Mouse (Mus musculus) heart, adult 2 months (tissue): ENCODE results near the gene Sh3d19. TPM values are rescaled to one million over a fixed set of nuclear protein-coding genes. Genes with fewer than 3 reads are reported as not detected.

ENCODE experiments used
- DNase-seq, 2 experiments: peaks; one replicate each; pipeline ENCODE4 v3.0.0; 2021
- H3K27ac ChIP-seq: fragments of 200-600 bp; 2 replicates; pipeline ENCODE4 v1.8.1; 2022
- H3K27me3 ChIP-seq: fragments of 200-500 bp; 2 replicates; pipeline ENCODE4 v1.6.1; 2012; ENCODE audit warnings: mild to moderate bottlenecking, low read length, inconsistent platforms, mixed read lengths; ENCODE audit not compliant: control insufficient read depth, insufficient read depth
- H3K36me3 ChIP-seq: fragments of 200-500 bp; 2 replicates; pipeline ENCODE4 v1.6.1; 2012; ENCODE audit warnings: low read length, inconsistent platforms; ENCODE audit not compliant: control insufficient read depth, insufficient read depth
- H3K4me1 ChIP-seq: fragments of 200-500 bp; 2 replicates; pipeline ENCODE4 v1.6.1; 2011; ENCODE audit warnings: low read length; ENCODE audit not compliant: control insufficient read depth, insufficient read depth
- H3K4me3 ChIP-seq: fragments of 200-600 bp; 2 replicates; pipeline ENCODE4 v1.8.1; 2022
- H3K79me2 ChIP-seq: fragments of 200-500 bp; replicated peaks from 2 replicates; pipeline ENCODE4 v1.6.1; 2012; ENCODE audit warnings: mild to moderate bottlenecking, inconsistent platforms, low read length, moderate library complexity, mixed read lengths; ENCODE audit not compliant: control insufficient read depth, insufficient read depth
- H3K9ac ChIP-seq: fragments of 200-500 bp; 2 replicates; pipeline ENCODE4 v1.6.1; 2012; ENCODE audit warnings: low read depth, mild to moderate bottlenecking, control low read depth, inconsistent platforms, low read length, mixed read lengths
- CTCF ChIP-seq: fragments of 200-600 bp; IDR thresholded peaks from 2 replicates; pipeline ENCODE4 v1.8.1; 2022; ENCODE audit warnings: antibody characterized with exemption, mild to moderate bottlenecking, moderate library complexity
- EP300 ChIP-seq: fragments of 200-500 bp; IDR thresholded peaks from 2 replicates; pipeline ENCODE4 v1.6.1; 2011; ENCODE audit warnings: low read depth, low read length, control low read depth; ENCODE audit not compliant: insufficient read depth
- POLR2A ChIP-seq: fragments of 200-500 bp; IDR thresholded peaks from 2 replicates; pipeline ENCODE4 v1.6.1; 2011; ENCODE audit warnings: mild to moderate bottlenecking, low read depth, low read length, control low read depth; ENCODE audit not compliant: insufficient read depth
- WGBS: fragments of 180-500 bp; shearing (Covaris S2); methylation state at CpG from one replicate; pipeline ENCODE4 v1.1.7; 2018; 5-methylcytosine and 5-hydroxymethylcytosine counted together
- intact Hi-C: fragments of 180-260 bp; cut with DNase I; formaldehyde crosslinking; loops from one replicate; pipeline ENCODE4 v1.15.1; 2025
- polyA plus RNA-seq: library from polyadenylated mRNA; depleted of rRNA; stranded (reverse); fragments of >200 nt; gene quantifications from 2 replicates; pipeline ENCODE4 v1.2.3, GENCODE M21; 2012
- total RNA-seq, 2 experiments: library from RNA; stranded (reverse); gene quantifications; 2 replicates each; pipeline ENCODE4 v1.2.3; 2021

Sh3d19 gene
- total and polyA plus RNA-seq, 3 experiments, result 13.5 to 22.2 (median 19.5) TPM

DNA sequence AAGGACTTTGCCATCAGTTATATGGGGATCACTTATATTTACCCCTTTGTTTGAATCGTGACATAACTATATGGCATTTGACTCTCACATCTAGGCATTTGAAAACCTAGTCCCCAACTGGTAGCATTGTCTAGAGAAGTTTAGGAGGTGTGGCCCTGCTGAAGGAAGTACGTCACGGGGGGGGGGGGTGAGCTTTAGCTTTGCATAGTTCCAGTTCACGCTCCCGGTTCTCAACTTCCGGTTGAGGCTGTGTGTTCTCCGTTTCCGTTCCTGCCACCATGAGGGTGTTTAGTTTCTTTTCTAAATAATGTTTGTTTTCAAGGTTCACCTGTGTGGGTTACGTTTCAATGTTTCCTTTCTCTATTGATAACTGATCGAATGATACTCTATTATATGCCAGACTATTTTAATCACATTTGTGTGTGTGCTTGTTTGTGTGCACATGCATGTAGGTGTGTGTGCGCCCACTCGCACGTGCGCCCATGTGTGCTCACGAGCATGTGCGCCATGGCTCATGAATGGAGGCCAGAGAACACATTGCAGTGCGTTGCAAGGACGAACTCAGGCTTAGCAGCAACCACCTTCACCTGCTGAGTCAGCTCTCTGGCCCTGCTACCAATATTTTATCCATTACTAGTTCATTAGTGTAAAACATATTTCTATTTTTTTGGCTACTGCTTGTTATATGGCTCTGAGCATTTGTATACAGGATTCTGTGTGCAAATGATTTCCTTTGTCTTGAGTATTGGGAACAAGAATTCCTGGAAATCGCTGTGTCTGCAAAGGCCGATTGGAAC, 54.6 kb downstream of the Sh3d19 start:
- TF ChIP-seq CTCF, result no peak
- no peaks in the 10 kb centered on the region for H3K36me3 ChIP-seq
- intact Hi-C loops, result loop anchor here (5.0 kb wide), 1 partner anchor 103 kb away; no protein-coding TSS in a partner anchor
- no peak for DNase-seq
- H3K4me1 ChIP-seq, result no peaks in the 10 kb centered on the region
- H3K79me2 ChIP-seq, result no peaks in the 10 kb centered on the region
- H3K4me3 ChIP-seq, result no peak overlapping the region
- no peaks in the 10 kb centered on the region for H3K27me3 ChIP-seq
- H3K27ac ChIP-seq, result no peak overlapping the region
- no peak overlapping the region for H3K9ac ChIP-seq
- 92% methylated on average over 20 of the region's 20 CpGs for WGBS

DNA sequence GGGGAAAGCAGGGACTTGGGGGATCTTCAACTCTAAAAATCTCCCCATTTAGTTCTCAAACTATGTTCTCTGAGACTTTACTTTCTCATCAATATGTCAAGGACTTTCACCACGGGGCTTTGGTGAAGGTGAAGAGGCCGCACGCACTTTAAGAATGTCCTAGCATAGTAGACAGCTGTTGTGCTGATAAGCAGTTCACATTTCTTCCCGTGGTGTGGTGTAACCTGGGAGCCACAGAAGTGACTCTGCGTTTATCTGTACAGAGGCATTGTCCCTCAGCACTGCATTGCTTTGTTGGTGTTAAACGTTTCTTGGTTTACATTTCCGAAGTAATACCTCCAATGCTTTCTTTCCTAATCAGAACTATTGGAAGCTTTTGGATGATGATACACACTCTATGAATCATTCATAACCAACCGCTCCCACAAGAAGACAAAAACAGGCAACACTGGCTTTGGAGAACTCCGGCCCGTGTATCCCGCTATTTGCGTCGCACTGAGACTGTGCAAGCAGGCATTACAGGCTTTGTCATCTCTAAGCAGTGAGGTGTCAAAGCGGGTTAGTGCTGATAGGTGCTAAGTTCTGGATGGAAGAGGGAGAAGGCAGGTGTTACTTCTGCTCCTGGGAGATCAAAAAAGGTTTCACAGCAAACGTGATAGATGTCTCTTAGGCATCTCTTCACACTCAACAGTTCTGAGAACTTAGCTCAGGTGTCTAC, 57.9 kb downstream of the Sh3d19 start:
- 72% methylated on average over 15 of the region's 15 CpGs for WGBS
- no peak overlapping the region for H3K4me3 ChIP-seq
- no peak overlapping the region for H3K27ac ChIP-seq
- no peak overlapping the region for H3K9ac ChIP-seq
- no peaks in the 10 kb centered on the region for H3K79me2 ChIP-seq
- H3K4me1 ChIP-seq, result no peaks in the 10 kb centered on the region
- TF ChIP-seq CTCF (no peak), EP300 (no peak)
- H3K27me3 ChIP-seq, result no peaks in the 10 kb centered on the region
- intact Hi-C loops, result loop anchor here (5.0 kb wide), 1 partner anchor 107 kb away; no protein-coding TSS in a partner anchor
- no peak for DNase-seq
- no peaks in the 10 kb centered on the region for H3K36me3 ChIP-seq

DNA sequence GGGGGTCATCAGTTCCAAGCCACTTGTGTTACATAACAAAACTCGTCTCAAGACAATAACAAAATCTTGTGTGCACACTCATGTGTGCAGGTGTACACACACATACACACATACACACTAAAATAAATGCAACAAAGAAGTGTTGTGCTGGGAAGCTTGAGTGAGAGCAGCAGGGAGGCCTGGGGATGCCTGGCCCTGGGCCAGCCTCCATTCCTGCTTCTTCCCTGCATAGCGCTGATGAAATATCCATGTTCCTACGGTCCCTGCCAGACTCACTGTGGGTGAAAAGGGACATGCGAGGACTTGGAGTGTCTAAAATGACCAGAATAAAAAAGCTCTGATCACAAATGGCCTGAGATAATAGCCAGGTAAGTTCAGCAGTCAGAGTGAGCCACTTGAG, 59.7 kb downstream of the Sh3d19 start:
- Histone ChIP-seq H3K27me3 (no peaks in the 10 kb centered on the region), H3K9ac (no peak overlapping the region), H3K36me3 (no peaks in the 10 kb centered on the region), H3K27ac (no peak overlapping the region), H3K4me1 (no peaks in the 10 kb centered on the region), H3K4me3 (no peak overlapping the region), H3K79me2 (no peaks in the 10 kb centered on the region)
- WGBS, result 56% methylated on average over 4 of the region's 4 CpGs
- no peak for DNase-seq
- TF ChIP-seq EP300 (no peak), POLR2A (no peak), CTCF (no peak)
- intact Hi-C loops, result no loop called here

DNA sequence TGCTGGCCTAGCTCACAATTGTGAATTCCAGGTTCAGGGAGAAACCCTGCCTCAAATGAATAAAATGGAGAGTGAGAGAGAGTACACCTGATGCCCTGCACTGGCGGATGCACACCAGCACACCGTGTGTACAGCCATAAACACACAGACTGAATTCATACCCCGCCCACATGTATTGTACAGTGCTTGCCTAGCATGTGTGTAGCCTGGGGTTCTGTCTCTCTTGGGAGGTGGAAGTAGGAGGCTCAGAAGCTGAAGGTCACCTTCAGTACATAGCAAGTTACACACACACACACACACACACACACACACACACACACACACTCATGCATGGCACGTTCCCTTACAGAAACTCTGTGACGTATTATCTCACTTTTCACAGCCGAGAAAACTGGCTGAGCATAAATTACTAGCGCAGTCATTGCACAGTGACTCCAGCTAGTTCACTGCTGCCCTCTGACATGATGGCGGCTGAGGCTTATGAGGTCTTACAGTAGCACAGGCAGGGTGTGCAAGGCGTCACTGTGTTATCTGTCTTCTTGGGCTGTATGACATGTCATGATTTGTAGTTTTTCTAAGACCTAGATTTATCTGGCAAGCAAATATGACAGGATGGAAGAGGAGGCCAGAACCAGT, 62.7 kb downstream of the Sh3d19 start:
- intact Hi-C loops, result no loop called here
- H3K4me1 ChIP-seq, result peaks cover 5% of the 10 kb centered on the region
- H3K79me2 ChIP-seq, result no peaks in the 10 kb centered on the region

GRCm38 (mm10) chr3:86037926-86038484, 67.1 kb downstream of the Sh3d19 start:
- Histone ChIP-seq H3K27ac (peak overlapping the region; percentile 71; the same call in 1 of the 2 replicates), H3K4me3 (no peak overlapping the region), H3K27me3 (no peaks in the 10 kb centered on the region), H3K36me3 (no peaks in the 10 kb centered on the region; the same call in 1 of the 2 replicates), H3K9ac (no peak overlapping the region), H3K4me1 (peaks cover 7% of the 10 kb centered on the region), H3K79me2 (no peaks in the 10 kb centered on the region)
- 72% methylated on average over 9 of the region's 9 CpGs for WGBS
- TF ChIP-seq EP300, result no peak
- TF ChIP-seq POLR2A, result no peak
- TF ChIP-seq CTCF, result no peak
- intact Hi-C loops, result loop anchor here (5.0 kb wide), 1 partner anchor 41 kb away; no protein-coding TSS in a partner anchor
- DNase-seq, result no peak

More for the DNA sequence above, 62.7 kb downstream of the Sh3d19 start:
- Histone ChIP-seq H3K4me3 (no peak overlapping the region), H3K27ac (no peak overlapping the region), H3K27me3 (no peaks in the 10 kb centered on the region), H3K36me3 (no peaks in the 10 kb centered on the region), H3K9ac (no peak overlapping the region)
- DNase-seq, result no peak
- 75% methylated on average over 9 of the region's 9 CpGs for WGBS
- TF ChIP-seq EP300 (no peak), POLR2A (no peak), CTCF (no peak)
